Mouse (Mus musculus): ENCODE results near the gene Olfr694.
"Not testable (repeated sequence)": the region's sequence is repeated elsewhere in the genome, so short reads cannot be mapped to it uniquely, and the experiment has no call there.

The Olfr694 gene

GRCm38 (mm10) chr7:106691714-106692113 is at the start of gene Olfr694:
Gene Olfr694 (minus strand): TSS chr7:106691814.
- DNase-seq: no peak

- DNase-seq: no peak
Observed at GRCm38 (mm10) chr7:106737028-106737427, 45.4 kb upstream of the Olfr694 start.

GRCm38 (mm10) chr7:106733717-106734116 is 42.1 kb upstream of the Olfr694 start:
- no peak for DNase-seq

GRCm38 (mm10) chr7:106725654-106726053 is 34.0 kb upstream of the Olfr694 start:
- not testable (repeated sequence) for DNase-seq

- no peak for DNase-seq
Observed at GRCm38 (mm10) chr7:106716296-106716695, 24.7 kb upstream of the Olfr694 start, which contains the start of gene Olfr695. Gene Olfr695 (minus strand): TSS chr7:106716396.

- DNase-seq: no peak
Observed at GRCm38 (mm10) chr7:106711463-106711862, 19.8 kb upstream of the Olfr694 start.

- not testable (repeated sequence) for DNase-seq
Observed at GRCm38 (mm10) chr7:106707705-106708104, 16.1 kb upstream of the Olfr694 start.

GRCm38 (mm10) chr7:106696891-106697290 is 5.3 kb upstream of the Olfr694 start:
- no peak for DNase-seq

GRCm38 (mm10) chr7:106692976-106693375 is 1.4 kb upstream of the Olfr694 start:
- no peak for DNase-seq

- DNase-seq: no peak
Observed at GRCm38 (mm10) chr7:106685382-106685781, 6.2 kb downstream of the Olfr694 start.

GRCm38 (mm10) chr7:106680484-106680883 is 11.1 kb downstream of the Olfr694 start, which contains the start of gene Olfr693:
Gene Olfr693 (minus strand): TSS chr7:106680584.
- no peak for DNase-seq

GRCm38 (mm10) chr7:106652344-106652652 is 39.3 kb downstream of the Olfr694 start:
- no peak for DNase-seq

- DNase-seq: no peak
Observed at GRCm38 (mm10) chr7:106651555-106652343, 39.9 kb downstream of the Olfr694 start.

- DNase-seq: no peak
Observed at GRCm38 (mm10) chr7:106649774-106650173, 41.8 kb downstream of the Olfr694 start.

GRCm38 (mm10) chr7:106645261-106645660 is 46.4 kb downstream of the Olfr694 start:
- DNase-seq: no peak

GRCm38 (mm10) chr7:106644222-106644870 is 47.3 kb downstream of the Olfr694 start:
- DNase-seq: no peak

GRCm38 (mm10) chr7:106640839-106641238 is 50.8 kb downstream of the Olfr694 start:
- no peak for DNase-seq

GRCm38 (mm10) chr7:106635560-106635959 is 56.1 kb downstream of the Olfr694 start:
- no peak for DNase-seq

All from liver (tissue).